Mouse (Mus musculus): ENCODE data around the gene BC067074. TPM values are rescaled to one million over a fixed set of nuclear protein-coding genes. Genes with fewer than 3 reads are reported as not detected.
"Not testable (repeated sequence)": the region's sequence is repeated elsewhere in the genome, so short reads cannot be mapped to it uniquely, and the experiment has no call there.

BC067074 gene
- polyA plus RNA-seq (2014; fragmentation: Nextera tagmentation; extraction: Ambion mirVana): 0.40 and 0.83 TPM in 2 replicates

DNA sequence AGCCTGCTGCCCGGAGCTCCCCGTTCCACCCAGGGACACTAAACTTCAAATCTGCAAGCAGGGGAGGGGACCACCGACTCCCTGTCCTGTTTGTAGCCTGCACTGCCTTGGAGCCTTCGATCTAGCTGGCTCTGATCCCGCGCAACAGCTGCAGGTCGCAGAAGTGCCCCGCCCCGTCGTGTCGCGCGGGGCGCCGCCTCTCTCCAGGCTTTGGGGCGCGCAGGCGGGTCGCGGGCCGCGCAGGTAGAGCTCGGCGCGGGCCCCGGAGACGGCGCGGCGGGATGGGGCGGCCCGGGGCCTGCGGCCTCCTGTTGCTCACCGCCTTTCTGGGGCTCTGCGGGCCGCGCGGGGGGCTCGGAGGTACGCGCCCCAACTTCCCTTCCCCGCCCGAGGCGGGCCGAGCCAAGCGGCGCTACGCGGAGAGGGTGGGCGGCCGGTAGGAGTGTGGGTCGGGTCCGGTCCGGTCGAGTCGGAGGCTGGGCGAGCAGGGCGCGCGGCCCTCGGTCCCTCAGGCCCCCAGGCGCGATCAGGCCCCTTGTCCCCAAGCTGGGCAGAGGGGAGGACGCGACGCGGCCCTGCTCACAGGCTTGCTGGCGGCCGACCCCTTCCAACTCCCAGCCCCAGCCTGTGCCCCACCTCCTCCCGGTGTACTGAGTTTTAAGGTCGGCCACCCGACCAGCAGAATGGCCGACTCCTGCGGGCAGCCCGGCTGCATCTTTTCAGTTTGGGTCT lies at the start of gene BC067074:
TSS of gene BC067074 (plus strand) at position 185 of the 732 bp plus-strand sequence.
- Histone ChIP-seq H3K9me3 (ENCODE audit: control insufficient read depth, low read length) (no peaks in the 10 kb centered on the region), H3K4me1 (ENCODE audit: control insufficient read depth, insufficient read depth, low read length) (0 out of 2 replicates have a peak, but pooled peaks cover 4% of the 10 kb centered on the region), H3K9ac (replicated peaks; ENCODE audit: low read length) (peak within 1 kb of the TSS; percentile 62), H3K27me3 (ENCODE audit: control insufficient read depth, insufficient read depth, low read length) (0 out of 2 replicates have a peak, but pooled peaks cover 18% of the 10 kb centered on the region), H3K4me3 (replicated peaks; ENCODE audit: low read depth, low read length) (peak within 1 kb of the TSS; percentile 57), H3K4me2 (ENCODE audit: low read length) (peak within 1 kb of the TSS; percentile 97), H3K27ac (replicated peaks; ENCODE audit: low read depth, low read length) (no peak within 1 kb of the TSS), H3K36me3 (ENCODE audit: control insufficient read depth, insufficient read depth, low read length) (no peaks in the 10 kb centered on the region)
- WGBS: 1% methylated on average over 75 of the region's 75 CpGs
- DNase-seq: peak; percentile 69
- ATAC-seq (ENCODE audit: low FRiP score, low TSS enrichment): peak; percentile 59

GRCm38 (mm10) chr13:113245025-113245424 lies 47.9 kb upstream of the BC067074 start:
- Histone ChIP-seq H3K4me2 (ENCODE audit: low read length) (no peak overlapping the region), H3K27ac (replicated peaks; ENCODE audit: low read depth, low read length) (no peak overlapping the region), H3K4me1 (ENCODE audit: control insufficient read depth, insufficient read depth, low read length) (no peaks in the 10 kb centered on the region), H3K36me3 (ENCODE audit: control insufficient read depth, insufficient read depth, low read length) (no peaks in the 10 kb centered on the region), H3K27me3 (ENCODE audit: control insufficient read depth, insufficient read depth, low read length) (no peaks in the 10 kb centered on the region), H3K9me3 (ENCODE audit: control insufficient read depth, low read length) (no peaks in the 10 kb centered on the region), H3K4me3 (replicated peaks; ENCODE audit: low read depth, low read length) (no peak overlapping the region), H3K9ac (replicated peaks; ENCODE audit: low read length) (no peak overlapping the region)
- 86% methylated on average over 8 of the region's 8 CpGs for WGBS
- ATAC-seq (ENCODE audit: low FRiP score, low TSS enrichment) (no peak), DNase-seq (no peak)

DNA sequence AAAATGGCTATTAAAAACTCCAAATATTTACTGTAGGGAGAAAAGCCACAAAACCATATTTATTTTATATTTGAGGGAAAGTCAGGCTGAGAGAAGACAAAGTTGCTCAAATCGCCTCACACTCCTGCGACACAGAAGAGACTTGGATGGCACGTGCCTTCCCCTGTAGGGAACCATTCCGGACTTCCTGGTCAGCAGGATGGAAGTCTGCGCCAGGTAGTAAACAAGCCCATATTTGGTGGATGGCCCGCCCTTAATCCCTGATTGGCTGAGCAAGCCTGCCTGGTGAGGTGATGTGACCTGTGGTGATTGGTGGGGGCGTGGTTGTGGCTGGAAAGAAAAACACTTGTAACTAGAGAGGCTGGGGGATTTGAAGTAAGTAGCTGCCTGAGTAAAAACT lies 40.4 kb upstream of the BC067074 start:
- WGBS: 91% methylated on average over 7 of the region's 7 CpGs
- H3K4me1 ChIP-seq (ENCODE audit: control insufficient read depth, insufficient read depth, low read length); H3K36me3 ChIP-seq (ENCODE audit: control insufficient read depth, insufficient read depth, low read length); ATAC-seq (ENCODE audit: low FRiP score, low TSS enrichment); H3K27ac ChIP-seq (replicated peaks; ENCODE audit: low read depth, low read length); H3K4me3 ChIP-seq (replicated peaks; ENCODE audit: low read depth, low read length); H3K9me3 ChIP-seq (ENCODE audit: control insufficient read depth, low read length); H3K4me2 ChIP-seq (ENCODE audit: low read length); H3K27me3 ChIP-seq (ENCODE audit: control insufficient read depth, insufficient read depth, low read length); DNase-seq; H3K9ac ChIP-seq (replicated peaks; ENCODE audit: low read length): not testable (repeated sequence)

GRCm38 (mm10) chr13:113256766-113257165 lies 36.2 kb upstream of the BC067074 start:
- WGBS: 94% methylated on average over 2 of the region's 2 CpGs
- Histone ChIP-seq H3K4me1 (ENCODE audit: control insufficient read depth, insufficient read depth, low read length) (no peaks in the 10 kb centered on the region), H3K4me2 (ENCODE audit: low read length) (no peak overlapping the region), H3K4me3 (replicated peaks; ENCODE audit: low read depth, low read length) (no peak overlapping the region), H3K36me3 (ENCODE audit: control insufficient read depth, insufficient read depth, low read length) (no peaks in the 10 kb centered on the region), H3K27me3 (ENCODE audit: control insufficient read depth, insufficient read depth, low read length) (no peaks in the 10 kb centered on the region), H3K27ac (replicated peaks; ENCODE audit: low read depth, low read length) (no peak overlapping the region), H3K9me3 (ENCODE audit: control insufficient read depth, low read length) (no peaks in the 10 kb centered on the region), H3K9ac (replicated peaks; ENCODE audit: low read length) (no peak overlapping the region)
- no peak for DNase-seq
- no peak for ATAC-seq (ENCODE audit: low FRiP score, low TSS enrichment)

DNA sequence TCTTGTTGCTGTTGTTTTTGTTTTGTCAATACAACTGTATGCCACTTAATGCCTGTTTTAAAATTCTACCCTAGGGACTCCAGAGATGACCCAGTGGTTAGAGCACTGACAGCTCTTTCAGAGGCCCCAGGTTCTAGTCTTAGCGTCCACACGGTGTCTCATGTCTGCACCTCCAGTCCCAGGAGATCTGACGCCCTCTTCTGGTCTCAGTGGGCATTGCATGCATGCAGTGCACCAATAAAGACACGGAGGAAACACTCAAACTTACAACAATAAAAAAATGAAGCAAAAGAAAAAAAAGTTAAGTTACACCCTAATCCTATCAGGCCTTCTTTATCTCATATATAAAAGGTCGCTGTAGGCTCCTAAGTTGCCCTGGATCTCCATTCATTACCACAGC lies 35.8 kb upstream of the BC067074 start:
- no peak for ATAC-seq (ENCODE audit: low FRiP score, low TSS enrichment)
- no peaks in the 10 kb centered on the region for H3K4me1 ChIP-seq (ENCODE audit: control insufficient read depth, insufficient read depth, low read length)
- 46% methylated on average over 5 of the region's 5 CpGs for WGBS

GRCm38 (mm10) chr13:113259237-113259636 lies 33.7 kb upstream of the BC067074 start:
- no peaks in the 10 kb centered on the region for H3K27me3 ChIP-seq (ENCODE audit: control insufficient read depth, insufficient read depth, low read length)
- DNase-seq (no peak), ATAC-seq (ENCODE audit: low FRiP score, low TSS enrichment) (no peak)
- H3K4me2 ChIP-seq (ENCODE audit: low read length): no peak overlapping the region
- H3K36me3 ChIP-seq (ENCODE audit: control insufficient read depth, insufficient read depth, low read length): no peaks in the 10 kb centered on the region
- no peak overlapping the region for H3K4me3 ChIP-seq (replicated peaks; ENCODE audit: low read depth, low read length)
- no peaks in the 10 kb centered on the region for H3K4me1 ChIP-seq (ENCODE audit: control insufficient read depth, insufficient read depth, low read length)
- no peak overlapping the region for H3K9ac ChIP-seq (replicated peaks; ENCODE audit: low read length)
- H3K27ac ChIP-seq (replicated peaks; ENCODE audit: low read depth, low read length): no peak overlapping the region
- WGBS: 95% methylated on average over 5 of the region's 5 CpGs
- H3K9me3 ChIP-seq (ENCODE audit: control insufficient read depth, low read length): no peaks in the 10 kb centered on the region

More for the DNA sequence above, 35.8 kb upstream of the BC067074 start:
- Histone ChIP-seq H3K36me3 (ENCODE audit: control insufficient read depth, insufficient read depth, low read length) (no peaks in the 10 kb centered on the region), H3K27ac (replicated peaks; ENCODE audit: low read depth, low read length) (no peak overlapping the region), H3K9me3 (ENCODE audit: control insufficient read depth, low read length) (no peaks in the 10 kb centered on the region), H3K4me3 (replicated peaks; ENCODE audit: low read depth, low read length) (no peak overlapping the region), H3K4me2 (ENCODE audit: low read length) (no peak overlapping the region), H3K27me3 (ENCODE audit: control insufficient read depth, insufficient read depth, low read length) (no peaks in the 10 kb centered on the region), H3K9ac (replicated peaks; ENCODE audit: low read length) (no peak overlapping the region)
- DNase-seq: no peak

DNA sequence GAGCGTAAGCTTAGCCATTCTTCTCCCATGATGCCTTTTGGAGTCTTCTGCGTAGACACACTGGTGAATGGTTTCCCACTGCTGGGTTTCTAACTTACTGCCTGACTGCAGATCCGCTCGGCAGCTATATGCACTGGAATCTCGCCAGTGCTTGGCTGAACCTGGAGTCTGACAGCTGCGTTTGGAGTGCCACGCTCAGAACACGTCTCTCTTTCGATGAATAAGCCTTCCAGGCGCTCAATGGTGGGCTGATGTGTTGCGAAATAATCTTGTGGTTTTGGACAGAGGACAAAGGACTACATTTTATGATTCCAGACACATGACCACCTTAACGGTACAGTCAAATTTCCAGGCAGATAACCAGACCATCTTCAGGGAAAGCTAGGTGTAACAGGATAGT lies 30.1 kb upstream of the BC067074 start:
- no peak overlapping the region for H3K4me2 ChIP-seq (ENCODE audit: low read length)
- no peaks in the 10 kb centered on the region for H3K36me3 ChIP-seq (ENCODE audit: control insufficient read depth, insufficient read depth, low read length)
- H3K27ac ChIP-seq (replicated peaks; ENCODE audit: low read depth, low read length): no peak overlapping the region
- H3K4me1 ChIP-seq (ENCODE audit: control insufficient read depth, insufficient read depth, low read length): no peaks in the 10 kb centered on the region
- no peak overlapping the region for H3K4me3 ChIP-seq (replicated peaks; ENCODE audit: low read depth, low read length)
- DNase-seq (peak; percentile 42), ATAC-seq (ENCODE audit: low FRiP score, low TSS enrichment) (no peak)
- H3K9me3 ChIP-seq (ENCODE audit: control insufficient read depth, low read length): no peaks in the 10 kb centered on the region
- H3K9ac ChIP-seq (replicated peaks; ENCODE audit: low read length): no peak overlapping the region
- no peaks in the 10 kb centered on the region for H3K27me3 ChIP-seq (ENCODE audit: control insufficient read depth, insufficient read depth, low read length)
- WGBS: 71% methylated on average over 12 of the region's 12 CpGs

DNA sequence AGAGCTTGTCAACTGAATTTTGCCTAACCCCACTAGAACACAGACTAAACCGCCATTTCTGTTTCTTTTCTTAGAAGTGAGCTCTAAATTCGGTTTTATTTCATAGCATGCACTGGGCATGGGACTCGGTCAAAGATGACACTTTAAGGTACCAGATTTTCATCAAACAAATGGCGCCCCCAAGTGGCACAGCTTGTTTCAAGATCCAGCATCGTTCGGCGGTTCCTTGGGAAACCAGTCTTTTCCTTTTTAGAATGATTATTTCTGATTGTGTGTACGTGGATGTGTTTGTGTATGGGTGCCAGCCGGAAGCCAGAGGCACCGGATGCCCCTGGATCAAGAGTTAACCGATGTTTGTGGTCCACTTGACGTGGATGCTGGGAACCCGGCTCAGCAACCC lies 27.7 kb upstream of the BC067074 start:
- Histone ChIP-seq H3K4me2 (ENCODE audit: low read length) (no peak overlapping the region), H3K9me3 (ENCODE audit: control insufficient read depth, low read length) (no peaks in the 10 kb centered on the region), H3K36me3 (ENCODE audit: control insufficient read depth, insufficient read depth, low read length) (no peaks in the 10 kb centered on the region), H3K27me3 (ENCODE audit: control insufficient read depth, insufficient read depth, low read length) (no peaks in the 10 kb centered on the region), H3K4me1 (ENCODE audit: control insufficient read depth, insufficient read depth, low read length) (no peaks in the 10 kb centered on the region), H3K27ac (replicated peaks; ENCODE audit: low read depth, low read length) (no peak overlapping the region), H3K9ac (replicated peaks; ENCODE audit: low read length) (no peak overlapping the region), H3K4me3 (replicated peaks; ENCODE audit: low read depth, low read length) (no peak overlapping the region)
- ATAC-seq (ENCODE audit: low FRiP score, low TSS enrichment) (no peak), DNase-seq (peak; percentile 87)
- 24% methylated on average over 13 of the region's 13 CpGs for WGBS

GRCm38 (mm10) chr13:113266495-113266951 lies 26.4 kb upstream of the BC067074 start:
- H3K27me3 ChIP-seq (ENCODE audit: control insufficient read depth, insufficient read depth, low read length): no peaks in the 10 kb centered on the region
- H3K27ac ChIP-seq (replicated peaks; ENCODE audit: low read depth, low read length): no peak overlapping the region
- H3K4me1 ChIP-seq (ENCODE audit: control insufficient read depth, insufficient read depth, low read length): no peaks in the 10 kb centered on the region
- no peak overlapping the region for H3K9ac ChIP-seq (replicated peaks; ENCODE audit: low read length)
- no peaks in the 10 kb centered on the region for H3K9me3 ChIP-seq (ENCODE audit: control insufficient read depth, low read length)
- 31% methylated on average over 9 of the region's 9 CpGs for WGBS
- H3K4me2 ChIP-seq (ENCODE audit: low read length): peak overlapping the region; percentile 34
- ATAC-seq (ENCODE audit: low FRiP score, low TSS enrichment) (peak; percentile 31; the same call in 1 of the 2 replicates), DNase-seq (peak; percentile 93)
- no peaks in the 10 kb centered on the region for H3K36me3 ChIP-seq (ENCODE audit: control insufficient read depth, insufficient read depth, low read length)
- no peak overlapping the region for H3K4me3 ChIP-seq (replicated peaks; ENCODE audit: low read depth, low read length)
